21 mouse cellular contexts compared by ENCODE assay signal in the genomic region with DNA sequence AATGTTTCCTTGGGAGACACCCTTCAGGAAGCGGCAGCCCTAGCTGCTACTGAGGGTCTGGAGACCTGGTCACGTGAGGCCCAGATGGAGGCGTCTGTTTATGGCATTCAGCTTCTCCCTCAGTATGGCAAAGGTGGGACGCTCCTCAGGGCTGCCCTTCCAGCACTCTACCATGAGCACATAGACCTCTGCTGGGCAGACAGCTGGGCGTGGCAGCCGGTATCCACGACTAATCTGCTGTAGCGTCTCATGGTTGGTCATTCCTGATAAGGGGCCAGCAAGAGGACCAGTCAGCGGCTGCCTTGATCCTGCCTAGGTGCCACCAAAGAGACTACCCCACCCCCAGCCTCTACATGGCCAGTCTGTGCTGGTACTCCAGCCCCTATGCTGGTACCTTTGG. TPM values are rescaled to one million over a fixed set of nuclear protein-coding genes. Genes with fewer than 3 reads are reported as not detected.
DNase-seq lines count a peak whose midpoint lies in the region; ATAC-seq and TF ChIP-seq lines count a peak whose summit lies in the region.
"Had no signal": no experiment of that assay in that cellular context is flagged by ENCODE, and none has a peak within 500 bp of the region (broad histone marks: within the 10 kb centered on the region; RNA-seq: fewer than 3 reads in every experiment).

No protein-coding gene starts in this region.

- H3K9me3 ChIP-seq in intestine, embryonic 14.5 days (ENCODE audit: control insufficient read depth, low read length) = no peaks in the 10 kb centered on the region
- no peaks in the 10 kb centered on the region for H3K9me3 ChIP-seq in intestine, postnatal 0 days (ENCODE audit: control insufficient read depth)
- H3K9me3 ChIP-seq in liver, embryonic 12.5 days (replicated peaks) = no peaks in the 10 kb centered on the region
- no peaks in the 10 kb centered on the region for H3K9me3 ChIP-seq in stomach, embryonic 14.5 days (ENCODE audit: control insufficient read depth, low read depth, low read length)
- H3K9me3 ChIP-seq: forebrain, embryonic 15.5 days; hindbrain, embryonic 12.5 days; midbrain, embryonic 10.5 days; neural tube, embryonic 12.5 days had no signal

- ATAC-seq in intestine, embryonic 14.5 days (replicated peaks; ENCODE audit: low FRiP score, low TSS enrichment, low read depth) = peak; percentile 55; the same call in 1 of the 2 replicates
- no peak for ATAC-seq in intestine, postnatal 0 days
- ATAC-seq in liver, embryonic 12.5 days = peak; percentile 98
- ATAC-seq in stomach, embryonic 14.5 days (ENCODE audit: insufficient number of reproducible peaks, insufficient read depth, low FRiP score, low read depth) = peak; percentile 73; the same call in 1 of the 2 replicates
- ATAC-seq: activated CD4-positive, CD25-positive, alpha-beta regulatory T cell, adult 4 months; forebrain, embryonic 15.5 days; inflammation-experienced regulatory T-cells, adult 6 months; Patski had no signal

- no peak overlapping the region for H3K27ac ChIP-seq in intestine, embryonic 14.5 days (ENCODE audit: low read depth)
- H3K27ac ChIP-seq in intestine, postnatal 0 days (ENCODE audit: low read depth, low read length) = no peak overlapping the region
- H3K27ac ChIP-seq in liver, embryonic 12.5 days = peak overlapping the region; percentile 75
- no peak overlapping the region for H3K27ac ChIP-seq in stomach, embryonic 14.5 days (ENCODE audit: low read length)
- H3K27ac ChIP-seq: forebrain, embryonic 15.5 days; hindbrain, embryonic 12.5 days; midbrain, embryonic 10.5 days; neural tube, embryonic 12.5 days had no signal

- H3K36me3 ChIP-seq in intestine, embryonic 14.5 days (ENCODE audit: control insufficient read depth, insufficient read depth, low read length) = no peaks in the 10 kb centered on the region
- no peaks in the 10 kb centered on the region for H3K36me3 ChIP-seq in intestine, postnatal 0 days (ENCODE audit: control insufficient read depth, insufficient read depth)
- no peaks in the 10 kb centered on the region for H3K36me3 ChIP-seq in liver, embryonic 12.5 days
- no peaks in the 10 kb centered on the region for H3K36me3 ChIP-seq in stomach, embryonic 14.5 days (ENCODE audit: control insufficient read depth, insufficient read depth, low read length)
- H3K36me3 ChIP-seq: forebrain, embryonic 15.5 days; hindbrain, embryonic 12.5 days; midbrain, embryonic 10.5 days; neural tube, embryonic 12.5 days had no signal

- peaks cover 4% of the 10 kb centered on the region for H3K27me3 ChIP-seq in intestine, embryonic 14.5 days (replicated peaks; ENCODE audit: control insufficient read depth, insufficient read depth, low read length)
- H3K27me3 ChIP-seq in intestine, postnatal 0 days (replicated peaks; ENCODE audit: control insufficient read depth, insufficient read depth, low read length) = no peaks in the 10 kb centered on the region
- H3K27me3 ChIP-seq in liver, embryonic 12.5 days (replicated peaks) = peaks cover 69% of the 10 kb centered on the region
- 0 out of 2 replicates have a peak, but pooled peaks cover under 1% of the 10 kb centered on the region for H3K27me3 ChIP-seq in stomach, embryonic 14.5 days (ENCODE audit: control insufficient read depth, insufficient read depth, low read length)
- H3K27me3 ChIP-seq: forebrain, embryonic 15.5 days had no signal

- intact Hi-C loops in left cerebral cortex, postnatal 14 days (cut with DNase I) = no loop called here

- no peak overlapping the region for H3K4me3 ChIP-seq in intestine, embryonic 14.5 days (ENCODE audit: low read depth, low read length)
- H3K4me3 ChIP-seq in intestine, postnatal 0 days (ENCODE audit: low read depth, low read length) = no peak overlapping the region
- peak overlapping the region; percentile 24 for H3K4me3 ChIP-seq in liver, embryonic 12.5 days
- no peak overlapping the region for H3K4me3 ChIP-seq in stomach, embryonic 14.5 days (ENCODE audit: low read depth, low read length)
- H3K4me3 ChIP-seq: forebrain, embryonic 15.5 days; hindbrain, embryonic 12.5 days; midbrain, embryonic 10.5 days; neural tube, embryonic 12.5 days had no signal

- DNase-seq in intestine, embryonic 14.5 days (ENCODE audit: low spot score) = no peak
- peak; percentile 76 for DNase-seq in c-Kit-positive CD71-positive TER-119-positive erythroid progenitor cells, embryonic 14.5 days (ENCODE audit: low spot score)
- DNase-seq in adrenal gland, adult (ENCODE audit: inconsistent age in 2 of 2, low spot score in 1 of 2) = no peak
- no peak for DNase-seq in left cerebral cortex, postnatal 14 days (ENCODE audit: low spot score in 2 of 2)
- DNase-seq in adrenal gland, postnatal 4 days (ENCODE audit: low spot score in 2 of 2) = no peak
- DNase-seq: adrenal gland, postnatal 36 days; cerebellum, adult 11 months; cerebellum, postnatal 36 days; kidney, postnatal 14 days; right cerebral cortex, postnatal 14 days; thymus, adult 2 months had no signal

- no peak for TF ChIP-seq CTCF in intestine, postnatal 0 days (IDR thresholded peaks at IDR 0.05; ENCODE audit: low read depth)

- no peaks in the 10 kb centered on the region for H3K4me1 ChIP-seq in intestine, embryonic 14.5 days (replicated peaks; ENCODE audit: control insufficient read depth, insufficient read depth, low read length)
- H3K4me1 ChIP-seq in intestine, postnatal 0 days (replicated peaks; ENCODE audit: control insufficient read depth, insufficient read depth, low read length) = peaks cover 7% of the 10 kb centered on the region; the same call in 1 of the 2 replicates
- peaks cover 31% of the 10 kb centered on the region for H3K4me1 ChIP-seq in liver, embryonic 12.5 days
- no peaks in the 10 kb centered on the region for H3K4me1 ChIP-seq in stomach, embryonic 14.5 days (ENCODE audit: control insufficient read depth, insufficient read depth, low read length)
- H3K4me1 ChIP-seq: forebrain, embryonic 15.5 days; hindbrain, embryonic 12.5 days; midbrain, embryonic 10.5 days; neural tube, embryonic 12.5 days had no signal

- 68% methylated on average over 9 of the region's 9 CpGs for WGBS in intestine, embryonic 14.5 days
- WGBS in intestine, postnatal 0 days = 52% methylated on average over 9 of the region's 9 CpGs
- 39% methylated on average over 9 of the region's 9 CpGs for WGBS in liver, embryonic 12.5 days (ENCODE audit: insufficient replicate concordance)
- 68% methylated on average over 9 of the region's 9 CpGs for WGBS in stomach, embryonic 14.5 days

- H3K9ac ChIP-seq in intestine, embryonic 14.5 days (ENCODE audit: low read length) = no peak overlapping the region
- no peak overlapping the region for H3K9ac ChIP-seq in intestine, postnatal 0 days (ENCODE audit: low read depth, low read length)
- H3K9ac ChIP-seq in liver, embryonic 12.5 days = 0 out of 2 replicates have a peak overlapping the region, but pooled peaks have one; percentile 25
- no peak overlapping the region for H3K9ac ChIP-seq in stomach, embryonic 14.5 days (replicated peaks; ENCODE audit: low read depth, low read length)
- H3K9ac ChIP-seq: forebrain, embryonic 15.5 days; hindbrain, embryonic 12.5 days; neural tube, embryonic 12.5 days had no signal

- no peak overlapping the region for H3K4me2 ChIP-seq in intestine, embryonic 14.5 days (ENCODE audit: low read length)
- H3K4me2 ChIP-seq in intestine, postnatal 0 days (replicated peaks; ENCODE audit: low read depth) = no peak overlapping the region
- peak overlapping the region; percentile 67 for H3K4me2 ChIP-seq in liver, embryonic 12.5 days
- H3K4me2 ChIP-seq in stomach, embryonic 14.5 days (replicated peaks; ENCODE audit: low read depth, low read length) = no peak overlapping the region
- H3K4me2 ChIP-seq: forebrain, embryonic 15.5 days; hindbrain, embryonic 12.5 days; neural tube, embryonic 12.5 days had no signal

RNA-seq across cellular contexts. Expression of a gene that starts 3.5 kb away (rescaled TPM):
- polyA plus RNA-seq in intestine, embryonic 14.5 days (2014; fragmentation: Nextera tagmentation; extraction: Ambion mirVana) = not detected in 2 replicates
- polyA plus RNA-seq in intestine, postnatal 0 days (2015; fragmentation: Nextera tagmentation; extraction: Ambion mirVana) = 1.9 and 2.4 TPM in 2 replicates
- 0.04 TPM in 1 of 2 replicates, not detected in the other for polyA plus RNA-seq in liver, embryonic 12.5 days (2016; fragmentation: Nextera tagmentation; extraction: Ambion mirVana)
- not detected in 2 replicates for polyA plus RNA-seq in stomach, embryonic 14.5 days (2014; fragmentation: Nextera tagmentation; extraction: Ambion mirVana)
- under 1 TPM in 1 of 2 experiments, not detected in 1; 0.08 TPM for total RNA-seq in left cerebral cortex, postnatal 14 days (2021)
- not detected for total RNA-seq in adrenal gland, postnatal 4 days (2021)
- total RNA-seq: adrenal gland, postnatal 36 days had no signal
- polyA plus RNA-seq: activated CD4-positive, CD25-positive, alpha-beta regulatory T cell, adult 4 months; forebrain, embryonic 15.5 days; hindbrain, embryonic 12.5 days; midbrain, embryonic 10.5 days; neural tube, embryonic 12.5 days; Patski had no signal

RNA-seq across cellular contexts. Expression of a gene that starts 6.9 kb away (rescaled TPM):
- polyA plus RNA-seq in intestine, embryonic 14.5 days (2014; fragmentation: Nextera tagmentation; extraction: Ambion mirVana) = 0.09 TPM in 1 of 2 replicates, not detected in the other
- 0.17 and 0.20 TPM in 2 replicates for polyA plus RNA-seq in intestine, postnatal 0 days (2015; fragmentation: Nextera tagmentation; extraction: Ambion mirVana)
- 0.07 and 0.29 TPM in 2 replicates for polyA plus RNA-seq in liver, embryonic 12.5 days (2016; fragmentation: Nextera tagmentation; extraction: Ambion mirVana)
- 0.15 TPM in 1 of 2 replicates, not detected in the other for polyA plus RNA-seq in stomach, embryonic 14.5 days (2014; fragmentation: Nextera tagmentation; extraction: Ambion mirVana)
- total RNA-seq in left cerebral cortex, postnatal 14 days (2021) = under 1 TPM; 0.30 to 0.35 TPM
- total RNA-seq in adrenal gland, postnatal 4 days (2021) = under 1 TPM; 0.20 to 0.85 TPM
- polyA plus RNA-seq: Patski had no signal

RNA-seq across cellular contexts. Expression of a gene that starts 13.7 kb away (rescaled TPM):
- not detected in 2 replicates for polyA plus RNA-seq in intestine, embryonic 14.5 days (2014; fragmentation: Nextera tagmentation; extraction: Ambion mirVana)
- polyA plus RNA-seq in intestine, postnatal 0 days (2015; fragmentation: Nextera tagmentation; extraction: Ambion mirVana) = 0.13 TPM in 1 of 2 replicates, not detected in the other
- 0.11 and 0.26 TPM in 2 replicates for polyA plus RNA-seq in liver, embryonic 12.5 days (2016; fragmentation: Nextera tagmentation; extraction: Ambion mirVana)
- 0.29 and 0.36 TPM in 2 replicates for polyA plus RNA-seq in stomach, embryonic 14.5 days (2014; fragmentation: Nextera tagmentation; extraction: Ambion mirVana)
- not detected for total RNA-seq in left cerebral cortex, postnatal 14 days (2021)
- under 1 TPM; 0.25 to 0.28 TPM for total RNA-seq in adrenal gland, postnatal 4 days (2021)
- total RNA-seq: adrenal gland, postnatal 36 days had no signal
- polyA plus RNA-seq: forebrain, embryonic 15.5 days; neural tube, embryonic 12.5 days; Patski had no signal

RNA-seq across cellular contexts. Expression of a gene that starts 19.1 kb away (rescaled TPM):
- polyA plus RNA-seq in intestine, embryonic 14.5 days (2014; fragmentation: Nextera tagmentation; extraction: Ambion mirVana) = 350 and 369 TPM in 2 replicates
- 197 TPM in 2 replicates for polyA plus RNA-seq in intestine, postnatal 0 days (2015; fragmentation: Nextera tagmentation; extraction: Ambion mirVana)
- polyA plus RNA-seq in liver, embryonic 12.5 days (2016; fragmentation: Nextera tagmentation; extraction: Ambion mirVana) = 114 and 115 TPM in 2 replicates
- polyA plus RNA-seq in stomach, embryonic 14.5 days (2014; fragmentation: Nextera tagmentation; extraction: Ambion mirVana) = 354 and 378 TPM in 2 replicates
- 100 to 1,000 TPM; 114 to 118 TPM for total RNA-seq in left cerebral cortex, postnatal 14 days (2021)
- total RNA-seq in adrenal gland, postnatal 4 days (2021) = 10 to 100 TPM; 91.2 to 93.3 TPM

RNA-seq across cellular contexts. Expression of a gene that starts 35.7 kb away (rescaled TPM):
- 2.6 and 2.8 TPM in 2 replicates for polyA plus RNA-seq in intestine, embryonic 14.5 days (2014; fragmentation: Nextera tagmentation; extraction: Ambion mirVana)
- 5.7 and 6.9 TPM in 2 replicates for polyA plus RNA-seq in intestine, postnatal 0 days (2015; fragmentation: Nextera tagmentation; extraction: Ambion mirVana)
- 1.7 and 1.8 TPM in 2 replicates for polyA plus RNA-seq in liver, embryonic 12.5 days (2016; fragmentation: Nextera tagmentation; extraction: Ambion mirVana)
- polyA plus RNA-seq in stomach, embryonic 14.5 days (2014; fragmentation: Nextera tagmentation; extraction: Ambion mirVana) = 1.5 and 1.9 TPM in 2 replicates
- 1 to 10 TPM; 1.8 to 2.1 TPM for total RNA-seq in left cerebral cortex, postnatal 14 days (2021)
- total RNA-seq in adrenal gland, postnatal 4 days (2021) = 10 to 100 TPM; 16.7 to 17.1 TPM
